Mouse (Mus musculus) small intestine, adult 2 months (tissue): Measurements from ENCODE around the gene Gm20388. TPM values are rescaled to one million over a fixed set of nuclear protein-coding genes. Genes with fewer than 3 reads are reported as not detected.

Experiments
- H3K27ac ChIP-seq: fragments of 200-500 bp; 2 replicates; pipeline ENCODE4 v1.5.1; 2012; ENCODE audit warnings: low read depth, low read length, control low read depth, inconsistent platforms; ENCODE audit not compliant: insufficient read depth
- H3K27me3 ChIP-seq: fragments of 200-500 bp; 2 replicates; pipeline ENCODE4 v1.6.1; 2012; ENCODE audit warnings: mild to moderate bottlenecking, moderate library complexity, low read length, inconsistent platforms; ENCODE audit not compliant: control insufficient read depth, insufficient read depth
- H3K36me3 ChIP-seq: fragments of 200-500 bp; 2 replicates; pipeline ENCODE4 v1.6.1; 2012; ENCODE audit warnings: mild to moderate bottlenecking, low read length, control low read depth, inconsistent platforms; ENCODE audit not compliant: control insufficient read depth, insufficient read depth
- H3K4me1 ChIP-seq: fragments of 200-500 bp; 2 replicates; pipeline ENCODE4 v1.6.1; 2012; ENCODE audit warnings: low read length, inconsistent platforms, mixed read lengths; ENCODE audit not compliant: control insufficient read depth, insufficient read depth, insufficient read length
- H3K4me3 ChIP-seq: fragments of 200-500 bp; 2 replicates; pipeline ENCODE4 v1.5.1; 2012; ENCODE audit warnings: low read depth, mild to moderate bottlenecking, control low read depth, inconsistent platforms, low read length, moderate library complexity
- CTCF ChIP-seq: fragments of 200-500 bp; IDR thresholded peaks from 2 replicates; pipeline ENCODE4 v1.5.1; 2012; ENCODE audit warnings: low read depth, mild to moderate bottlenecking, control low read depth, inconsistent platforms, low read length, moderate library complexity, mixed read lengths; ENCODE audit not compliant: insufficient replicate concordance, insufficient read length; ENCODE audit errors: extremely low read depth
- POLR2A ChIP-seq: fragments of 200-500 bp; IDR thresholded peaks from 2 replicates; pipeline ENCODE4 v1.6.1; 2012; ENCODE audit warnings: low read depth, mild to moderate bottlenecking, control low read depth, inconsistent platforms, low read length, moderate library complexity
- WGBS: fragments of 180-500 bp; shearing (Covaris S2); methylation state at CpG from one replicate; pipeline ENCODE4 v1.1.7; 2018; 5-methylcytosine and 5-hydroxymethylcytosine counted together
- polyA plus RNA-seq: library from polyadenylated mRNA; depleted of rRNA; stranded (reverse); fragments of >200 nt; gene quantifications from 2 replicates; pipeline ENCODE4 v1.2.3, GENCODE M21; 2012

Gene Gm20388
- polyA plus RNA-seq, 1 experiment, result 37.3 TPM

- TF ChIP-seq POLR2A (no peak), CTCF (no peak)
- peaks cover 6% of the 10 kb centered on the region for H3K4me1 ChIP-seq
- H3K4me3 ChIP-seq, result peak overlapping the region; percentile 67
- peaks cover 22% of the 10 kb centered on the region for H3K27me3 ChIP-seq
- no peaks in the 10 kb centered on the region for H3K36me3 ChIP-seq
- no peak overlapping the region for H3K27ac ChIP-seq
- WGBS, result 68% methylated on average over 18 of the region's 18 CpGs
Observed at GRCm38 (mm10) chr8:120230715-120231614, 320.3 kb downstream of the Gm20388 start.

GRCm38 (mm10) chr8:120231870-120232269 lies 321.2 kb downstream of the Gm20388 start:
- WGBS, result 85% methylated on average over 3 of the region's 3 CpGs
- Histone ChIP-seq H3K4me3 (no peak overlapping the region), H3K27ac (no peak overlapping the region), H3K4me1 (peaks cover 6% of the 10 kb centered on the region), H3K27me3 (peaks cover 22% of the 10 kb centered on the region), H3K36me3 (no peaks in the 10 kb centered on the region)
- TF ChIP-seq POLR2A (no peak), CTCF (no peak)

- peaks cover 22% of the 10 kb centered on the region for H3K27me3 ChIP-seq
- no peak for TF ChIP-seq CTCF
- no peak for TF ChIP-seq POLR2A
- 51% methylated on average over 4 of the region's 4 CpGs for WGBS
- no peak overlapping the region for H3K4me3 ChIP-seq
- no peak overlapping the region for H3K27ac ChIP-seq
- no peaks in the 10 kb centered on the region for H3K36me3 ChIP-seq
- H3K4me1 ChIP-seq, result peaks cover 6% of the 10 kb centered on the region
Observed at GRCm38 (mm10) chr8:120232398-120232797, 321.8 kb downstream of the Gm20388 start.

- TF ChIP-seq CTCF, result no peak
- no peak for TF ChIP-seq POLR2A
- no peak overlapping the region for H3K27ac ChIP-seq
- H3K27me3 ChIP-seq, result peaks cover 22% of the 10 kb centered on the region
- H3K4me3 ChIP-seq, result peak overlapping the region; percentile 4; the same call in 1 of the 2 replicates
- 32% methylated on average over 13 of the region's 13 CpGs for WGBS
- H3K4me1 ChIP-seq, result peaks cover 3% of the 10 kb centered on the region; the same call in 1 of the 2 replicates
- H3K36me3 ChIP-seq, result no peaks in the 10 kb centered on the region
Observed at GRCm38 (mm10) chr8:120232913-120233312, 322.3 kb downstream of the Gm20388 start.

GRCm38 (mm10) chr8:120234457-120234856 lies 323.8 kb downstream of the Gm20388 start:
- H3K27ac ChIP-seq, result no peak overlapping the region
- TF ChIP-seq POLR2A (no peak), CTCF (no peak)
- 62% methylated on average over 12 of the region's 12 CpGs for WGBS
- H3K4me3 ChIP-seq, result no peak overlapping the region
- H3K4me1 ChIP-seq, result peaks cover 3% of the 10 kb centered on the region; the same call in 1 of the 2 replicates
- peaks cover 9% of the 10 kb centered on the region for H3K27me3 ChIP-seq
- H3K36me3 ChIP-seq, result no peaks in the 10 kb centered on the region

GRCm38 (mm10) chr8:120234866-120235265 lies 324.2 kb downstream of the Gm20388 start:
- Histone ChIP-seq H3K27me3 (0 out of 2 replicates have a peak, but pooled peaks cover 5% of the 10 kb centered on the region), H3K27ac (no peak overlapping the region), H3K36me3 (no peaks in the 10 kb centered on the region), H3K4me3 (no peak overlapping the region), H3K4me1 (peaks cover 3% of the 10 kb centered on the region; the same call in 1 of the 2 replicates)
- WGBS, result 78% methylated on average over 8 of the region's 8 CpGs
- TF ChIP-seq POLR2A (no peak), CTCF (no peak)

GRCm38 (mm10) chr8:120243222-120243621 lies 332.6 kb downstream of the Gm20388 start:
- no peaks in the 10 kb centered on the region for H3K27me3 ChIP-seq
- 77% methylated on average over 4 of the region's 4 CpGs for WGBS
- no peak overlapping the region for H3K27ac ChIP-seq
- H3K36me3 ChIP-seq, result no peaks in the 10 kb centered on the region
- TF ChIP-seq POLR2A (no peak), CTCF (no peak)
- no peak overlapping the region for H3K4me3 ChIP-seq
- no peaks in the 10 kb centered on the region for H3K4me1 ChIP-seq
